Mouse (Mus musculus) MEL (cell line): ENCODE measurements at regions not wholly inside any gene's neighbourhood (a gene's known extent, or its start where the extent isn't known, plus 50 kb on each side); places are given as distances from the start of the nearest gene placed in this dataset.
A peak's percentile ranks its signal among the peaks of the same experiment; 100 is the strongest.

Source experiments
- DNase-seq: peaks from one replicate; pipeline ENCODE4 v3.0.0; 2011; ENCODE audit warnings: low read depth, low spot score
- H3K27ac ChIP-seq: 2 replicates; pipeline ENCODE4 v1.5.1; 2012; ENCODE audit warnings: low read depth, mild to moderate bottlenecking, control low read depth, low read length, moderate library complexity; ENCODE audit not compliant: control insufficient read depth
- H3K27me3 ChIP-seq, 2 experiments: fragments of 150-350 bp in 1 of 2; sonication (generic) in 1 of 2; 2 replicates each; pipeline ENCODE4 v1.6.1; 2012; ENCODE audit warnings: low read length in 2 of 2, mild to moderate bottlenecking in 2 of 2, improper control_type of control experiment in 1 of 2, moderate library complexity in 1 of 2; ENCODE audit not compliant: insufficient read depth in 2 of 2, control insufficient read depth in 1 of 2
- H3K36me3 ChIP-seq, 2 experiments: 2 replicates each; pipeline ENCODE4 v1.6.1; 2012 to 2014; ENCODE audit warnings: low read length in 2 of 2, improper control_type of control experiment in 1 of 2, inconsistent platforms in 1 of 2, mild to moderate bottlenecking in 1 of 2; ENCODE audit not compliant: insufficient read depth in 2 of 2, control insufficient read depth in 1 of 2
- H3K4me1 ChIP-seq, 2 experiments: fragments of 150-350 bp in 1 of 2; sonication (generic) in 1 of 2; 2 replicates each; pipeline ENCODE4 v1.6.1; 2012; ENCODE audit warnings: low read length in 2 of 2, improper control_type of control experiment in 1 of 2, mild to moderate bottlenecking in 1 of 2; ENCODE audit not compliant: insufficient read depth in 2 of 2, control insufficient read depth in 1 of 2
- H3K4me3 ChIP-seq, 2 experiments: fragments of 150-350 bp in 1 of 2; sonication (generic) in 1 of 2; 2 replicates each; pipeline ENCODE4 v1.5.1; 2012; ENCODE audit warnings: low read depth in 2 of 2, low read length in 2 of 2, mild to moderate bottlenecking in 2 of 2, moderate library complexity in 2 of 2, control low read depth in 1 of 2, improper control_type of control experiment in 1 of 2; ENCODE audit not compliant: control insufficient read depth in 1 of 2, insufficient read depth in 1 of 2
- H3K79me2 ChIP-seq: 2 replicates; pipeline ENCODE4 v1.6.1; 2012; ENCODE audit warnings: mild to moderate bottlenecking, low read length, moderate library complexity; ENCODE audit not compliant: control insufficient read depth, poor library complexity, insufficient read depth
- H3K9ac ChIP-seq: 2 replicates; pipeline ENCODE4 v1.6.1; 2012; ENCODE audit warnings: low read depth, mild to moderate bottlenecking, control low read depth, low read length, moderate library complexity; ENCODE audit not compliant: control insufficient read depth, poor library complexity, severe bottlenecking
- H3K9me3 ChIP-seq: fragments of 150-350 bp; sonication (generic); replicated peaks from 2 replicates; pipeline ENCODE4 v1.6.1; 2012; ENCODE audit warnings: mild to moderate bottlenecking, low read length, improper control_type of control experiment, moderate library complexity; ENCODE audit not compliant: insufficient read depth
- BHLHE40 ChIP-seq: IDR thresholded peaks from 2 replicates; pipeline ENCODE4 v1.6.1; 2012; ENCODE audit warnings: low read depth, mild to moderate bottlenecking, inconsistent platforms, low read length, improper control_type of control experiment, borderline replicate concordance
- CHD1 ChIP-seq: IDR thresholded peaks from 2 replicates; pipeline ENCODE4 v1.6.1; 2012; ENCODE audit warnings: low read depth, mild to moderate bottlenecking, inconsistent platforms, low read length, improper control_type of control experiment
- CHD2 ChIP-seq: IDR thresholded peaks from 2 replicates; pipeline ENCODE4 v1.6.1; 2011; ENCODE audit warnings: low read length, improper control_type of control experiment
- CTCF ChIP-seq, 3 experiments: IDR thresholded peaks in 2 of 3; conservative IDR thresholded peaks in 1 of 3; 2 replicates each; pipeline ENCODE4 v1.5.1; 2011 to 2012; ENCODE audit warnings: low read length in 3 of 3, low read depth in 2 of 3, mild to moderate bottlenecking in 2 of 3, improper control_type of control experiment in 1 of 3, inconsistent platforms in 1 of 3, mixed read lengths in 1 of 3, moderate library complexity in 1 of 3; ENCODE audit not compliant: control insufficient read depth in 1 of 3, insufficient read depth in 1 of 3, poor library complexity in 1 of 3, severe bottlenecking in 1 of 3
- E2F4 ChIP-seq: IDR thresholded peaks from 2 replicates; pipeline ENCODE4 v1.6.1; 2011; ENCODE audit warnings: low read depth, low read length, improper control_type of control experiment, borderline replicate concordance
- ELF1 ChIP-seq: IDR thresholded peaks from 2 replicates; pipeline ENCODE4 v1.6.1; 2014; ENCODE audit warnings: low read depth, mild to moderate bottlenecking, inconsistent platforms, low read length, improper control_type of control experiment, moderate library complexity
- EP300 ChIP-seq, 2 experiments: IDR thresholded peaks; 2 replicates each; pipeline ENCODE4 v1.6.1; 2011; ENCODE audit warnings: improper control_type of control experiment in 2 of 2, low read length in 2 of 2, low read depth in 1 of 2, mild to moderate bottlenecking in 1 of 2
- ETS1 ChIP-seq: IDR thresholded peaks from 2 replicates; pipeline ENCODE4 v1.6.1; 2012; ENCODE audit warnings: low read depth, mild to moderate bottlenecking, inconsistent platforms, low read length, improper control_type of control experiment, moderate library complexity
- GABPA ChIP-seq: IDR thresholded peaks from 2 replicates; pipeline ENCODE4 v1.6.1; 2012; ENCODE audit warnings: low read depth, mild to moderate bottlenecking, inconsistent platforms, low read length, improper control_type of control experiment, moderate library complexity
- GATA1 ChIP-seq: IDR thresholded peaks from 2 replicates; pipeline ENCODE4 v1.6.1; 2011; ENCODE audit warnings: low read depth, low read length, improper control_type of control experiment
- JUND ChIP-seq: IDR thresholded peaks from 2 replicates; pipeline ENCODE4 v1.6.1; 2011; ENCODE audit warnings: low read depth, mild to moderate bottlenecking, improper control_type of control experiment, low read length
- KAT2A ChIP-seq: conservative IDR thresholded peaks from 2 replicates; pipeline ENCODE4 v1.6.1; 2012; ENCODE audit warnings: low read depth, low read length, improper control_type of control experiment, inconsistent platforms
- MAFK ChIP-seq: IDR thresholded peaks from 2 replicates; pipeline ENCODE4 v1.6.1; 2011; ENCODE audit warnings: low read depth, mild to moderate bottlenecking, low read length, improper control_type of control experiment, borderline replicate concordance
- MAX ChIP-seq: IDR thresholded peaks from 2 replicates; pipeline ENCODE4 v1.6.1; 2011; ENCODE audit warnings: low read length, improper control_type of control experiment
- MAZ ChIP-seq: IDR thresholded peaks from 2 replicates; pipeline ENCODE4 v1.6.1; 2012; ENCODE audit warnings: low read depth, mild to moderate bottlenecking, inconsistent platforms, low read length, improper control_type of control experiment
- MEF2A ChIP-seq: IDR thresholded peaks from 2 replicates; pipeline ENCODE4 v1.6.1; 2014; ENCODE audit warnings: low read depth, mild to moderate bottlenecking, inconsistent platforms, low read length, improper control_type of control experiment; ENCODE audit not compliant: poor library complexity, insufficient replicate concordance, severe bottlenecking; ENCODE audit errors: extremely low read depth
- MXI1 ChIP-seq: IDR thresholded peaks from 2 replicates; pipeline ENCODE4 v1.6.1; 2011; ENCODE audit warnings: mild to moderate bottlenecking, low read depth, low read length, improper control_type of control experiment
- MYB ChIP-seq: IDR thresholded peaks from 2 replicates; pipeline ENCODE4 v1.6.1; 2011; ENCODE audit warnings: mild to moderate bottlenecking, low read depth, low read length, improper control_type of control experiment
- MYC ChIP-seq: IDR thresholded peaks from 2 replicates; pipeline ENCODE4 v1.6.1; 2011; ENCODE audit warnings: low read depth, mild to moderate bottlenecking, low read length, improper control_type of control experiment, moderate library complexity
- NELFE ChIP-seq: IDR thresholded peaks from 2 replicates; pipeline ENCODE4 v1.6.1; 2011; ENCODE audit warnings: low read depth, low read length, improper control_type of control experiment
- NRF1 ChIP-seq: IDR thresholded peaks from 2 replicates; pipeline ENCODE4 v1.6.1; 2014; ENCODE audit warnings: low read depth, mild to moderate bottlenecking, inconsistent platforms, low read length, improper control_type of control experiment, moderate library complexity; ENCODE audit not compliant: poor library complexity, insufficient read depth, severe bottlenecking
- POLR2A ChIP-seq, 2 experiments: IDR thresholded peaks; 2 replicates each; pipeline ENCODE4 v1.6.1; 2011 to 2012; ENCODE audit warnings: low read length in 2 of 2, mild to moderate bottlenecking in 2 of 2, control low read depth in 1 of 2, improper control_type of control experiment in 1 of 2, low read depth in 1 of 2, moderate library complexity in 1 of 2; ENCODE audit not compliant: control insufficient read depth in 1 of 2, insufficient read depth in 1 of 2, poor library complexity in 1 of 2
- POLR2AphosphoS2 ChIP-seq: IDR thresholded peaks from 2 replicates; pipeline ENCODE4 v1.6.1; 2011; ENCODE audit warnings: low read length, improper control_type of control experiment
- POLR2AphosphoS5 ChIP-seq: IDR thresholded peaks from 2 replicates; pipeline ENCODE4 v1.6.1; 2012; ENCODE audit warnings: low read depth, borderline replicate concordance, mild to moderate bottlenecking, inconsistent platforms, low read length, moderate library complexity, mixed read lengths
- RAD21 ChIP-seq: IDR thresholded peaks from 2 replicates; pipeline ENCODE4 v1.6.1; 2011; ENCODE audit warnings: mild to moderate bottlenecking, low read depth, low read length, improper control_type of control experiment
- RCOR1 ChIP-seq: IDR thresholded peaks from 2 replicates; pipeline ENCODE4 v1.6.1; 2012; ENCODE audit warnings: low read depth, mild to moderate bottlenecking, inconsistent platforms, low read length, improper control_type of control experiment
- SIN3A ChIP-seq: IDR thresholded peaks from 2 replicates; pipeline ENCODE4 v1.6.1; 2012; ENCODE audit warnings: low read length, improper control_type of control experiment, inconsistent platforms
- SMC3 ChIP-seq: IDR thresholded peaks from 2 replicates; pipeline ENCODE4 v1.6.1; 2011; ENCODE audit warnings: low read depth, low read length, improper control_type of control experiment
- TAL1 ChIP-seq: IDR thresholded peaks from 2 replicates; pipeline ENCODE4 v1.6.1; 2012; ENCODE audit warnings: mild to moderate bottlenecking, inconsistent platforms, low read length, moderate library complexity, mixed read lengths
- TBP ChIP-seq: IDR thresholded peaks from 2 replicates; pipeline ENCODE4 v1.8.0; 2011; ENCODE audit warnings: low read depth, low read length, improper control_type of control experiment
- TCF12 ChIP-seq: IDR thresholded peaks from 2 replicates; pipeline ENCODE4 v1.6.1; 2014; ENCODE audit warnings: low read depth, mild to moderate bottlenecking, inconsistent platforms, low read length, improper control_type of control experiment, moderate library complexity
- UBTF ChIP-seq: IDR thresholded peaks from 2 replicates; pipeline ENCODE4 v1.6.1; 2012; ENCODE audit warnings: low read depth, mild to moderate bottlenecking, inconsistent platforms, low read length, improper control_type of control experiment, moderate library complexity, borderline replicate concordance; ENCODE audit not compliant: insufficient read depth
- USF1 ChIP-seq: IDR thresholded peaks from 2 replicates; pipeline ENCODE4 v1.6.1; 2014; ENCODE audit warnings: low read depth, mild to moderate bottlenecking, inconsistent platforms, low read length, improper control_type of control experiment, moderate library complexity
- USF2 ChIP-seq, 2 experiments: IDR thresholded peaks; 2 replicates each; pipeline ENCODE4 v1.6.1; 2011 to 2012; ENCODE audit warnings: improper control_type of control experiment in 2 of 2, low read length in 2 of 2, borderline replicate concordance in 1 of 2, inconsistent platforms in 1 of 2, low read depth in 1 of 2, mild to moderate bottlenecking in 1 of 2; ENCODE audit not compliant: insufficient read depth in 1 of 2
- ZC3H11A ChIP-seq: IDR thresholded peaks from 2 replicates; pipeline ENCODE4 v1.6.1; 2012; ENCODE audit warnings: low read depth, mild to moderate bottlenecking, inconsistent platforms, low read length, improper control_type of control experiment
- ZKSCAN1 ChIP-seq: IDR thresholded peaks from 2 replicates; pipeline ENCODE4 v1.6.1; 2012; ENCODE audit warnings: low read depth, mild to moderate bottlenecking, inconsistent platforms, low read length, improper control_type of control experiment, moderate library complexity
- ZMIZ1 ChIP-seq: IDR thresholded peaks from 2 replicates; pipeline ENCODE4 v1.6.1; 2012; ENCODE audit warnings: low read depth, mild to moderate bottlenecking, inconsistent platforms, low read length, improper control_type of control experiment, moderate library complexity
- ZNF384 ChIP-seq: IDR thresholded peaks from 2 replicates; pipeline ENCODE4 v1.6.1; 2012; ENCODE audit warnings: low read depth, mild to moderate bottlenecking, inconsistent platforms, low read length, improper control_type of control experiment

DNA sequence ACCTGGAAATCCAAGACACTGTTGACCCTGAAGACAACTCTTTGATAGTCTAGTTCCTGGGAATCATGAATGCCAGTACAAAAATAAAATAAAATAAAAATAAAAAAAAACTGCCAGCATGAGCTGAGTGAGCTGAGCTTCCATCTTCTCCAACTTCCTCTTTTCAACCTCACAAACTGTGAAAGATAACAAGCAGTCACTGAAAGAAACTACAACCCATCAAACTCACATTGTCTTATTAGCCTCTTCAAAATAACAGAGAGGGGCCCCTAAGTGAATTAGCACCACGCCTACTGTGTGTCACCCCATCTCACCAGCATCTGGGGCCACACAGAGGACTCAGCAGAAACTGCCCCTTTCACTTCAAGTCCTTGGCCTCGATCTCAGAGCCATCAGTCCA, 225.3 kb downstream of the Rpl36a-ps1 start:
- Histone ChIP-seq H3K27me3 (no peaks in the 10 kb centered on the region), H3K4me3 (peak overlapping the region; percentile 32 to 59), H3K9ac (peak overlapping the region; percentile 68), H3K27ac (peak overlapping the region; percentile 81), H3K4me1 (peaks cover 0 to 5% of the 10 kb centered on the region in 2 experiments; a peak in 1 of 4 replicates), H3K79me2 (no peaks in the 10 kb centered on the region; the same call in 1 of the 2 replicates), H3K9me3 (no peaks in the 10 kb centered on the region), H3K36me3 (peaks cover 0 to 6% of the 10 kb centered on the region in 2 experiments; a peak in 2 of 4 replicates)
- peak; percentile 86 for DNase-seq
- TF ChIP-seq ZNF384 = peak; percentile 88
- no peak for TF ChIP-seq MXI1
- no peak for TF ChIP-seq ELF1
- TF ChIP-seq GABPA = no peak
- peak; percentile 58; the same call in 1 of the 2 replicates for TF ChIP-seq MYC
- peak; percentile 46; the same call in 1 of the 2 replicates for TF ChIP-seq TCF12
- 0 out of 2 replicates have a peak, but pooled peaks have one; percentile 15 for TF ChIP-seq NELFE
- TF ChIP-seq TBP = no peak
- TF ChIP-seq SIN3A = peak; percentile 38; the same call in 1 of the 2 replicates
- TF ChIP-seq CHD2 = no peak
- no peak for TF ChIP-seq BHLHE40
- TF ChIP-seq ZMIZ1 = no peak
- no peak for TF ChIP-seq MYB
- TF ChIP-seq CHD1 = no peak
- TF ChIP-seq JUND = no peak
- no peak for TF ChIP-seq MAZ
- TF ChIP-seq CTCF (IDR thresholded peaks at IDR 0.05 in 2 of 3, conservative IDR thresholded peaks at IDR 0.05 in 1 of 3; ENCODE audit: control insufficient read depth in 1 of 3, insufficient read depth in 1 of 3, low read depth in 2 of 3, low read length in 3 of 3, poor library complexity in 1 of 3, severe bottlenecking in 1 of 3) = no peak
- no peak for TF ChIP-seq E2F4
- TF ChIP-seq GATA1 = peak; percentile 76
- peak; percentile 57 to 77; a peak in 3 of 4 replicates for TF ChIP-seq EP300 (IDR thresholded peaks at IDR 0.05; ENCODE audit: low read depth in 1 of 2, low read length in 2 of 2)
- no peak for TF ChIP-seq NRF1
- no peak for TF ChIP-seq TAL1
- TF ChIP-seq POLR2AphosphoS5 = no peak
- peak; percentile 61; the same call in 1 of the 2 replicates for TF ChIP-seq RCOR1
- no peak; the same call in 1 of the 2 replicates for TF ChIP-seq MAX
- no peak for TF ChIP-seq POLR2A (IDR thresholded peaks at IDR 0.05; ENCODE audit: control insufficient read depth in 1 of 2, insufficient read depth in 1 of 2, low read depth in 1 of 2, low read length in 2 of 2, poor library complexity in 1 of 2)
- peak; percentile 58 for TF ChIP-seq ETS1
- TF ChIP-seq ZC3H11A = no peak
- TF ChIP-seq USF2 (IDR thresholded peaks at IDR 0.05; ENCODE audit: borderline replicate concordance in 1 of 2, insufficient read depth in 1 of 2, low read depth in 1 of 2, low read length in 2 of 2) = no peak
- no peak for TF ChIP-seq SMC3
- no peak for TF ChIP-seq RAD21
- TF ChIP-seq ZKSCAN1 = peak; percentile 88
- TF ChIP-seq POLR2AphosphoS2 = no peak
- TF ChIP-seq USF1 = no peak
- TF ChIP-seq KAT2A = no peak
- TF ChIP-seq MEF2A = no peak
- TF ChIP-seq UBTF = no peak
- no peak for TF ChIP-seq MAFK
